Mouse (Mus musculus): ENCODE data around the gene Ddx54.

DNA sequence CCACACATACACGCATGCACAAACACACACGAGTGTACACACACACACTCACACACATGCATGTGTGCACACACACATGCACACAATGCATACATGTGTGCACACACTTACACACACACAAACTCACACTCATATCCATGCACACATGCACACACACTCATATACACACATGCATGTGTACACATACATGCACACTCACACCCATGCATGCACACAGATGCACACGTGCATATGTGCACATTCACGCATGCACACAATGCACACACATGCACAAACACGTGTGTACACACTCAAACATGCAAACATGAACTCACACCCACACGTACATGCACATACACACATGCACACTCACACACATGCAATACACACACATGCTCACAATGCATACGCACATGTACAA lies 27.6 kb downstream of the Ddx54 start:
- no peak for TF ChIP-seq POLR2A (IDR thresholded peaks at IDR 0.05; ENCODE audit: control insufficient read depth, low read depth, low read length)
- no peak for TF ChIP-seq CTCF (IDR thresholded peaks at IDR 0.05; ENCODE audit: control insufficient read depth, insufficient read depth, insufficient replicate concordance, low read depth, low read length)

Measured in testis, adult 2 months (tissue).